Comparison of ENCODE assay signal across 8 mouse cellular contexts in genomic region chr1:55085781-55086366, GRCm38 (mm10). TPM values are rescaled to one million over a fixed set of nuclear protein-coding genes. Genes with fewer than 3 reads are reported as not detected.
A peak's percentile ranks its signal among the peaks of the same experiment; 100 is the strongest.
DNase-seq lines count a peak whose midpoint lies in the region; ATAC-seq and TF ChIP-seq lines count a peak whose summit lies in the region.

No protein-coding gene starts in this region.

- H3K4me1 ChIP-seq in heart, embryonic 14.5 days (ENCODE audit: control insufficient read depth in 2 of 2, insufficient read depth in 2 of 2, low read length in 2 of 2): peaks cover 4 to 30% of the 10 kb centered on the region in 2 experiments
- peaks cover 21% of the 10 kb centered on the region for H3K4me1 ChIP-seq in bone marrow macrophage, adult 2 months (ENCODE audit: control insufficient read depth, insufficient read depth, low read length)
- H3K4me1 ChIP-seq in hindbrain, postnatal 0 days (ENCODE audit: insufficient read depth, low read length): peaks cover 14% of the 10 kb centered on the region
- peaks cover 35% of the 10 kb centered on the region for H3K4me1 ChIP-seq in midbrain, embryonic 16.5 days (ENCODE audit: control insufficient read depth, insufficient read depth, low read length)

- H3K27me3 ChIP-seq in heart, embryonic 14.5 days (ENCODE audit: control insufficient read depth, insufficient read depth, low read length): no peaks in the 10 kb centered on the region
- H3K27me3 ChIP-seq in hindbrain, postnatal 0 days (ENCODE audit: insufficient read depth, low read length): no peaks in the 10 kb centered on the region
- no peaks in the 10 kb centered on the region for H3K27me3 ChIP-seq in midbrain, embryonic 16.5 days (ENCODE audit: control insufficient read depth, insufficient read depth, low read depth, low read length)

- no peak for DNase-seq in heart, postnatal 10 days
- DNase-seq in hindbrain, postnatal 0 days (ENCODE audit: low spot score): no peak
- no peak for DNase-seq in cerebellum, postnatal 4 days (ENCODE audit: low spot score in 2 of 2)
- no peak for DNase-seq in lung, postnatal 14 days

- no peak for TF ChIP-seq POLR2A in bone marrow macrophage, adult 2 months (IDR thresholded peaks at IDR 0.05; ENCODE audit: borderline replicate concordance, low read depth, low read length)

- peaks cover 67% of the 10 kb centered on the region for H3K36me3 ChIP-seq in heart, embryonic 14.5 days (ENCODE audit: control insufficient read depth, insufficient read depth, low read length)
- H3K36me3 ChIP-seq in hindbrain, postnatal 0 days (ENCODE audit: insufficient read depth, low read length): peaks cover 28% of the 10 kb centered on the region
- H3K36me3 ChIP-seq in midbrain, embryonic 16.5 days (ENCODE audit: control insufficient read depth, insufficient read depth, low read length): peaks cover 26% of the 10 kb centered on the region

- no peaks in the 10 kb centered on the region for H3K9me3 ChIP-seq in heart, embryonic 14.5 days (ENCODE audit: control insufficient read depth, low read length)
- H3K9me3 ChIP-seq in hindbrain, postnatal 0 days (ENCODE audit: low read length): no peaks in the 10 kb centered on the region
- no peaks in the 10 kb centered on the region; the same call in 1 of the 2 replicates for H3K9me3 ChIP-seq in midbrain, embryonic 16.5 days (replicated peaks; ENCODE audit: control insufficient read depth, low read length, poor library complexity, severe bottlenecking)

- H3K27ac ChIP-seq in heart, embryonic 14.5 days (replicated peaks in 1 of 2; ENCODE audit: control insufficient read depth in 1 of 2, insufficient read depth in 1 of 2, low read depth in 2 of 2, low read length in 2 of 2): no peak overlapping the region
- no peak overlapping the region for H3K27ac ChIP-seq in bone marrow macrophage, adult 2 months (ENCODE audit: insufficient read depth, low read depth, low read length)
- no peak overlapping the region for H3K27ac ChIP-seq in hindbrain, postnatal 0 days
- H3K27ac ChIP-seq in midbrain, embryonic 16.5 days (ENCODE audit: low read length): no peak overlapping the region

- no peak for ATAC-seq in heart, embryonic 14.5 days (ENCODE audit: insufficient number of reproducible peaks, insufficient read depth, low FRiP score, low read depth)
- no peak for ATAC-seq in hindbrain, postnatal 0 days
- ATAC-seq in midbrain, embryonic 16.5 days: no peak
- ATAC-seq in erythroid progenitor cell, adult 5-6 weeks (replicated peaks; ENCODE audit: low FRiP score, poor library complexity, severe bottlenecking): no peak

- 57% methylated on average over 7 of the region's 7 CpGs for WGBS in heart, embryonic 14.5 days
- WGBS in hindbrain, postnatal 0 days: 57% methylated on average over 7 of the region's 7 CpGs
- WGBS in midbrain, embryonic 16.5 days: 61% methylated on average over 7 of the region's 7 CpGs

- H3K4me2 ChIP-seq in heart, embryonic 14.5 days (ENCODE audit: low read length): peak overlapping the region; percentile 87
- peak overlapping the region; percentile 90 for H3K4me2 ChIP-seq in hindbrain, postnatal 0 days (ENCODE audit: low read depth, low read length)
- peak overlapping the region; percentile 90; the same call in 1 of the 2 replicates for H3K4me2 ChIP-seq in midbrain, embryonic 16.5 days (ENCODE audit: low read length)

- H3K4me3 ChIP-seq in heart, embryonic 14.5 days (ENCODE audit: control insufficient read depth in 1 of 2, insufficient read depth in 1 of 2, low read depth in 1 of 2, low read length in 2 of 2): peak overlapping the region in 1 of 2 experiments; percentile 92; a peak in 2 of 4 replicates
- peak overlapping the region; percentile 46 for H3K4me3 ChIP-seq in bone marrow macrophage, adult 2 months (ENCODE audit: insufficient read depth, low read length)
- H3K4me3 ChIP-seq in hindbrain, postnatal 0 days (ENCODE audit: low read length): peak overlapping the region; percentile 94; the same call in 1 of the 2 replicates
- H3K4me3 ChIP-seq in midbrain, embryonic 16.5 days (ENCODE audit: low read depth, low read length): no peak overlapping the region

- intact Hi-C loops in heart, postnatal 10 days (cut with DNase I): loop anchor here (2.0 to 5.0 kb wide), 4 partner anchors 33 to 296 kb away; partner anchors contain the start of genes Coq10b, Mob4 and Rftn2

- no peak for TF ChIP-seq CTCF in bone marrow macrophage, adult 2 months (IDR thresholded peaks at IDR 0.05; ENCODE audit: low read depth, low read length)
- peak; percentile 13; the same call in 1 of the 2 replicates for TF ChIP-seq CTCF in hindbrain, postnatal 0 days (IDR thresholded peaks at IDR 0.05; ENCODE audit: low read depth)

- H3K9ac ChIP-seq in heart, embryonic 14.5 days (ENCODE audit: low read length): peak overlapping the region; percentile 93
- H3K9ac ChIP-seq in hindbrain, postnatal 0 days (replicated peaks; ENCODE audit: low read length): no peak overlapping the region
- H3K9ac ChIP-seq in midbrain, embryonic 16.5 days (ENCODE audit: low read depth, low read length): no peak overlapping the region

RNA-seq across cellular contexts. Expression of gene Hspe1, which starts 2.1 kb away (rescaled TPM):
- 334 and 337 TPM in 2 replicates for polyA plus RNA-seq in heart, embryonic 14.5 days (2014; fragmentation: Nextera tagmentation; extraction: Ambion mirVana)
- total RNA-seq in heart, postnatal 10 days (2021): 100 to 1,000 TPM; 123 to 130 TPM
- polyA plus RNA-seq in bone marrow macrophage, adult 2 months (2012; ENCODE audit: insufficient read depth, insufficient read length, missing spikeins): 126 and 129 TPM in 2 replicates
- total RNA-seq in hindbrain, postnatal 0 days (2014; rRNA removed): 64.3 and 65.2 TPM in 2 replicates
- 284 and 309 TPM in 2 replicates for polyA plus RNA-seq in hindbrain, postnatal 0 days (2015; fragmentation: Nextera tagmentation; extraction: Ambion mirVana)
- polyA plus RNA-seq in midbrain, embryonic 16.5 days (2015; fragmentation: Nextera tagmentation; extraction: Ambion mirVana): 224 and 238 TPM in 2 replicates
- 63.4 and 84.3 TPM in 2 replicates for total RNA-seq in erythroid progenitor cell, adult 5-6 weeks (2015; ENCODE audit: low replicate concordance)
- total RNA-seq in erythroid progenitor cell, adult 5-6 weeks (2017; ENCODE audit: low replicate concordance): 40.1 and 54.0 TPM in 2 replicates

RNA-seq across cellular contexts. Expression of gene Hspd1, which starts 2.2 kb away (rescaled TPM):
- 380 and 382 TPM in 2 replicates for polyA plus RNA-seq in heart, embryonic 14.5 days (2014; fragmentation: Nextera tagmentation; extraction: Ambion mirVana)
- total RNA-seq in heart, postnatal 10 days (2021): 100 to 1,000 TPM; 352 to 382 TPM
- 54.7 and 59.8 TPM in 2 replicates for polyA plus RNA-seq in bone marrow macrophage, adult 2 months (2012; ENCODE audit: insufficient read depth, insufficient read length, missing spikeins)
- 61.6 and 71.8 TPM in 2 replicates for total RNA-seq in hindbrain, postnatal 0 days (2014; rRNA removed)
- 248 and 253 TPM in 2 replicates for polyA plus RNA-seq in hindbrain, postnatal 0 days (2015; fragmentation: Nextera tagmentation; extraction: Ambion mirVana)
- 255 and 276 TPM in 2 replicates for polyA plus RNA-seq in midbrain, embryonic 16.5 days (2015; fragmentation: Nextera tagmentation; extraction: Ambion mirVana)
- 21.3 and 49.9 TPM in 2 replicates for total RNA-seq in erythroid progenitor cell, adult 5-6 weeks (2015; ENCODE audit: low replicate concordance)
- 35.6 and 60.8 TPM in 2 replicates for total RNA-seq in erythroid progenitor cell, adult 5-6 weeks (2017; ENCODE audit: low replicate concordance)

RNA-seq across cellular contexts. Expression of gene Coq10b, which starts 33.3 kb away (rescaled TPM):
- 18.8 and 21.4 TPM in 2 replicates for polyA plus RNA-seq in heart, embryonic 14.5 days (2014; fragmentation: Nextera tagmentation; extraction: Ambion mirVana)
- 10 to 100 TPM; 34.8 to 38.7 TPM for total RNA-seq in heart, postnatal 10 days (2021)
- polyA plus RNA-seq in bone marrow macrophage, adult 2 months (2012; ENCODE audit: insufficient read depth, insufficient read length, missing spikeins): 8.7 and 9.0 TPM in 2 replicates
- total RNA-seq in hindbrain, postnatal 0 days (2014; rRNA removed): 12.3 and 15.1 TPM in 2 replicates
- polyA plus RNA-seq in hindbrain, postnatal 0 days (2015; fragmentation: Nextera tagmentation; extraction: Ambion mirVana): 23.3 and 23.7 TPM in 2 replicates
- 29.9 and 34.4 TPM in 2 replicates for polyA plus RNA-seq in midbrain, embryonic 16.5 days (2015; fragmentation: Nextera tagmentation; extraction: Ambion mirVana)
- 12.6 and 21.0 TPM in 2 replicates for total RNA-seq in erythroid progenitor cell, adult 5-6 weeks (2015; ENCODE audit: low replicate concordance)
- total RNA-seq in erythroid progenitor cell, adult 5-6 weeks (2017; ENCODE audit: low replicate concordance): 10.1 and 26.6 TPM in 2 replicates

RNA-seq across cellular contexts. Expression of gene Mob4, which starts 45.2 kb away (rescaled TPM):
- 121 and 122 TPM in 2 replicates for polyA plus RNA-seq in heart, embryonic 14.5 days (2014; fragmentation: Nextera tagmentation; extraction: Ambion mirVana)
- 10 to 100 TPM; 43.2 to 46.2 TPM for total RNA-seq in heart, postnatal 10 days (2021)
- 45.4 and 48.6 TPM in 2 replicates for polyA plus RNA-seq in bone marrow macrophage, adult 2 months (2012; ENCODE audit: insufficient read depth, insufficient read length, missing spikeins)
- 53.6 and 62.9 TPM in 2 replicates for total RNA-seq in hindbrain, postnatal 0 days (2014; rRNA removed)
- polyA plus RNA-seq in hindbrain, postnatal 0 days (2015; fragmentation: Nextera tagmentation; extraction: Ambion mirVana): 141 and 146 TPM in 2 replicates
- polyA plus RNA-seq in midbrain, embryonic 16.5 days (2015; fragmentation: Nextera tagmentation; extraction: Ambion mirVana): 171 and 194 TPM in 2 replicates
- 31.9 and 42.2 TPM in 2 replicates for total RNA-seq in erythroid progenitor cell, adult 5-6 weeks (2015; ENCODE audit: low replicate concordance)
- total RNA-seq in erythroid progenitor cell, adult 5-6 weeks (2017; ENCODE audit: low replicate concordance): 46.0 and 70.0 TPM in 2 replicates

RNA-seq across cellular contexts. Expression of gene Sf3b1, which starts 58.6 kb away (rescaled TPM):
- polyA plus RNA-seq in heart, embryonic 14.5 days (2014; fragmentation: Nextera tagmentation; extraction: Ambion mirVana): 199 and 203 TPM in 2 replicates
- 100 to 1,000 TPM; 115 to 139 TPM for total RNA-seq in heart, postnatal 10 days (2021)
- polyA plus RNA-seq in bone marrow macrophage, adult 2 months (2012; ENCODE audit: insufficient read depth, insufficient read length, missing spikeins): 250 and 278 TPM in 2 replicates
- total RNA-seq in hindbrain, postnatal 0 days (2014; rRNA removed): 141 and 306 TPM in 2 replicates
- 261 and 279 TPM in 2 replicates for polyA plus RNA-seq in hindbrain, postnatal 0 days (2015; fragmentation: Nextera tagmentation; extraction: Ambion mirVana)
- polyA plus RNA-seq in midbrain, embryonic 16.5 days (2015; fragmentation: Nextera tagmentation; extraction: Ambion mirVana): 297 and 327 TPM in 2 replicates
- 230 and 235 TPM in 2 replicates for total RNA-seq in erythroid progenitor cell, adult 5-6 weeks (2015; ENCODE audit: low replicate concordance)
- total RNA-seq in erythroid progenitor cell, adult 5-6 weeks (2017; ENCODE audit: low replicate concordance): 189 and 207 TPM in 2 replicates
